Mouse (Mus musculus) erythroid progenitor cell, adult 5-6 weeks (primary cell): Measurements from ENCODE around the gene 2410002F23Rik. TPM values are rescaled to one million over a fixed set of nuclear protein-coding genes. Genes with fewer than 3 reads are reported as not detected.

Source experiments
- total RNA-seq, 2 experiments: library from RNA; stranded (forward) in 1 of 2; stranded (reverse) in 1 of 2; fragments of 150-400 nt in 1 of 2; fragments of 186-747, 209-891 nt in 1 of 2; gene quantifications; 2 replicates each; pipeline versions ENCODE4 v1.2.3 to v1.2.4; 2015 to 2017; ENCODE audit warnings: low replicate concordance in 2 of 2

The 2410002F23Rik gene
- total RNA-seq, 2 experiments from 2014 or later = 9.2 to 17.6 TPM

Other genes with a start within 250 kb of the 2410002F23Rik start
- not detected in 2 replicates for gene Klk1b26, start 234.6 kb upstream of the 2410002F23Rik start, total RNA-seq (2015; ENCODE audit: low replicate concordance)
- gene Klk1b26, start 234.6 kb upstream of the 2410002F23Rik start, total RNA-seq (2017; ENCODE audit: low replicate concordance) = not detected in 2 replicates
- not detected in 2 replicates for gene Klk1b27, start 194.4 kb upstream of the 2410002F23Rik start, total RNA-seq (2015; ENCODE audit: low replicate concordance)
- not detected in 2 replicates for gene Klk1b27, start 194.4 kb upstream of the 2410002F23Rik start, total RNA-seq (2017; ENCODE audit: low replicate concordance)
- gene Klk1b21, start 144.4 kb upstream of the 2410002F23Rik start, total RNA-seq (2015; ENCODE audit: low replicate concordance) = not detected in 2 replicates
- gene Klk1b21, start 144.4 kb upstream of the 2410002F23Rik start, total RNA-seq (2017; ENCODE audit: low replicate concordance) = not detected in 2 replicates
- not detected in 2 replicates for gene Klk1b22, start 134.0 kb upstream of the 2410002F23Rik start, total RNA-seq (2015; ENCODE audit: low replicate concordance)
- gene Klk1b22, start 134.0 kb upstream of the 2410002F23Rik start, total RNA-seq (2017; ENCODE audit: low replicate concordance) = not detected in 2 replicates
- gene Klk1b16, start 110.0 kb upstream of the 2410002F23Rik start, total RNA-seq (2015; ENCODE audit: low replicate concordance) = not detected in 2 replicates
- not detected in 2 replicates for gene Klk1b16, start 110.0 kb upstream of the 2410002F23Rik start, total RNA-seq (2017; ENCODE audit: low replicate concordance)
- gene Klk1b24, start 58.5 kb upstream of the 2410002F23Rik start, total RNA-seq (2015; ENCODE audit: low replicate concordance) = not detected in 2 replicates
- not detected in 2 replicates for gene Klk1b24, start 58.5 kb upstream of the 2410002F23Rik start, total RNA-seq (2017; ENCODE audit: low replicate concordance)
- not detected in 2 replicates for gene Klk1b3, start 48.5 kb upstream of the 2410002F23Rik start, total RNA-seq (2015; ENCODE audit: low replicate concordance)
- gene Klk1b3, start 48.5 kb upstream of the 2410002F23Rik start, total RNA-seq (2017; ENCODE audit: low replicate concordance) = not detected in 2 replicates
- gene Klk1b4, start 39.3 kb upstream of the 2410002F23Rik start, total RNA-seq (2015; ENCODE audit: low replicate concordance) = not detected in 2 replicates
- gene Klk1b4, start 39.3 kb upstream of the 2410002F23Rik start, total RNA-seq (2017; ENCODE audit: low replicate concordance) = not detected in 2 replicates
- gene Klk1b5, start 30.8 kb upstream of the 2410002F23Rik start, total RNA-seq (2015; ENCODE audit: low replicate concordance) = not detected in 2 replicates
- gene Klk1b5, start 30.8 kb upstream of the 2410002F23Rik start, total RNA-seq (2017; ENCODE audit: low replicate concordance) = not detected in 2 replicates
- not detected in 2 replicates for gene Klk1, start 21.4 kb upstream of the 2410002F23Rik start, total RNA-seq (2015; ENCODE audit: low replicate concordance)
- not detected in 2 replicates for gene Klk1, start 21.4 kb upstream of the 2410002F23Rik start, total RNA-seq (2017; ENCODE audit: low replicate concordance)
- not detected in 2 replicates for gene Gm36864, start 10.5 kb upstream of the 2410002F23Rik start, total RNA-seq (2015; ENCODE audit: low replicate concordance)
- not detected in 2 replicates for gene Gm36864, start 10.5 kb upstream of the 2410002F23Rik start, total RNA-seq (2017; ENCODE audit: low replicate concordance)
- gene 1700028J19Rik, start within 50 bp of the 2410002F23Rik start, total RNA-seq (2015; ENCODE audit: low replicate concordance) = not detected in 2 replicates
- gene 1700028J19Rik, start within 50 bp of the 2410002F23Rik start, total RNA-seq (2017; ENCODE audit: low replicate concordance) = 0.90 and 2.2 TPM in 2 replicates
- not detected in 2 replicates for gene Acp4, start 10.7 kb downstream of the 2410002F23Rik start, total RNA-seq (2015; ENCODE audit: low replicate concordance)
- gene Acp4, start 10.7 kb downstream of the 2410002F23Rik start, total RNA-seq (2017; ENCODE audit: low replicate concordance) = not detected in 2 replicates
- not detected in 2 replicates for gene Gm15517, start 14.7 kb downstream of the 2410002F23Rik start, total RNA-seq (2015; ENCODE audit: low replicate concordance)
- gene Gm15517, start 14.7 kb downstream of the 2410002F23Rik start, total RNA-seq (2017; ENCODE audit: low replicate concordance) = not detected in 2 replicates
- gene Clec11a, start 60.2 kb downstream of the 2410002F23Rik start, total RNA-seq (2015; ENCODE audit: low replicate concordance) = 2.5 TPM in 1 of 2 replicates, not detected in the other
- not detected in 2 replicates for gene Clec11a, start 60.2 kb downstream of the 2410002F23Rik start, total RNA-seq (2017; ENCODE audit: low replicate concordance)
- not detected in 2 replicates for gene Shank1, start 63.5 kb downstream of the 2410002F23Rik start, total RNA-seq (2015; ENCODE audit: low replicate concordance)
- gene Shank1, start 63.5 kb downstream of the 2410002F23Rik start, total RNA-seq (2017; ENCODE audit: low replicate concordance) = under 0.01 and 0.23 TPM in 2 replicates
- not detected in 2 replicates for gene Syt3, start 137.4 kb downstream of the 2410002F23Rik start, total RNA-seq (2015; ENCODE audit: low replicate concordance)
- gene Syt3, start 137.4 kb downstream of the 2410002F23Rik start, total RNA-seq (2017; ENCODE audit: low replicate concordance) = not detected in 2 replicates
- not detected in 2 replicates for gene 1700008O03Rik, start 139.1 kb downstream of the 2410002F23Rik start, total RNA-seq (2015; ENCODE audit: low replicate concordance)
- not detected in 2 replicates for gene 1700008O03Rik, start 139.1 kb downstream of the 2410002F23Rik start, total RNA-seq (2017; ENCODE audit: low replicate concordance)
- gene Lrrc4b, start 182.3 kb downstream of the 2410002F23Rik start, total RNA-seq (2015; ENCODE audit: low replicate concordance) = not detected in 2 replicates
- gene Lrrc4b, start 182.3 kb downstream of the 2410002F23Rik start, total RNA-seq (2017; ENCODE audit: low replicate concordance) = not detected in 2 replicates
- not detected in 2 replicates for gene Aspdh, start 218.7 kb downstream of the 2410002F23Rik start, total RNA-seq (2015; ENCODE audit: low replicate concordance)
- gene Aspdh, start 218.7 kb downstream of the 2410002F23Rik start, total RNA-seq (2017; ENCODE audit: low replicate concordance) = 1.4 TPM in 1 of 2 replicates, not detected in the other
- 130 and 183 TPM in 2 replicates for gene Josd2, start 221.3 kb downstream of the 2410002F23Rik start, total RNA-seq (2015; ENCODE audit: low replicate concordance)
- 122 and 124 TPM in 2 replicates for gene Josd2, start 221.3 kb downstream of the 2410002F23Rik start, total RNA-seq (2017; ENCODE audit: low replicate concordance)
- gene Emc10, start 249.8 kb downstream of the 2410002F23Rik start, total RNA-seq (2015; ENCODE audit: low replicate concordance) = 81.7 and 90.1 TPM in 2 replicates
- gene Emc10, start 249.8 kb downstream of the 2410002F23Rik start, total RNA-seq (2017; ENCODE audit: low replicate concordance) = 43.7 and 56.1 TPM in 2 replicates
- gene Fam71e1, start 249.9 kb downstream of the 2410002F23Rik start, total RNA-seq (2015; ENCODE audit: low replicate concordance) = not detected in 2 replicates
- not detected in 2 replicates for gene Fam71e1, start 249.9 kb downstream of the 2410002F23Rik start, total RNA-seq (2017; ENCODE audit: low replicate concordance)